Mouse (Mus musculus): ENCODE data around the gene Ebf3. TPM values are rescaled to one million over a fixed set of nuclear protein-coding genes. Genes with fewer than 3 reads are reported as not detected.
A peak's percentile ranks its signal among the peaks of the same experiment; 100 is the strongest.

Gene Ebf3
- polyA plus RNA-seq, 1 experiment from 2014 or later = 7.4 TPM

GRCm38 (mm10) chr7:137300169-137300568 lies 14.1 kb downstream of the Ebf3 start:
- Histone ChIP-seq H3K27me3 (replicated peaks; ENCODE audit: control insufficient read depth, insufficient read depth, low read length) (peaks cover 10% of the 10 kb centered on the region; the same call in 1 of the 2 replicates), H3K4me1 (ENCODE audit: control insufficient read depth, insufficient read depth, low read length) (peaks cover 66% of the 10 kb centered on the region), H3K36me3 (ENCODE audit: control insufficient read depth, insufficient read depth, low read length) (0 out of 2 replicates have a peak, but pooled peaks cover 3% of the 10 kb centered on the region), H3K27ac (replicated peaks; ENCODE audit: low read depth, low read length) (peak overlapping the region; percentile 54; the same call in 1 of the 2 replicates), H3K4me3 (ENCODE audit: low read depth, low read length) (no peak overlapping the region), H3K9me3 (ENCODE audit: control insufficient read depth, low read length) (no peaks in the 10 kb centered on the region), H3K4me2 (ENCODE audit: low read depth, low read length) (peak overlapping the region; percentile 51), H3K9ac (ENCODE audit: low read depth, low read length) (no peak overlapping the region)
- 27% methylated on average over 9 of the region's 11 CpGs for WGBS
- DNase-seq (ENCODE audit: low spot score) (no peak), ATAC-seq (ENCODE audit: low read depth) (no peak)

- peak overlapping the region; percentile 25; the same call in 1 of the 2 replicates for H3K4me2 ChIP-seq (ENCODE audit: low read depth, low read length)
- H3K4me3 ChIP-seq (ENCODE audit: low read depth, low read length) = no peak overlapping the region
- H3K9me3 ChIP-seq (ENCODE audit: control insufficient read depth, low read length) = no peaks in the 10 kb centered on the region
- peaks cover 60% of the 10 kb centered on the region for H3K4me1 ChIP-seq (ENCODE audit: control insufficient read depth, insufficient read depth, low read length)
- no peaks in the 10 kb centered on the region for H3K36me3 ChIP-seq (ENCODE audit: control insufficient read depth, insufficient read depth, low read length)
- H3K9ac ChIP-seq (ENCODE audit: low read depth, low read length) = no peak overlapping the region
- WGBS = 41% methylated on average over 24 of the region's 24 CpGs
- peaks cover 2% of the 10 kb centered on the region; the same call in 1 of the 2 replicates for H3K27me3 ChIP-seq (replicated peaks; ENCODE audit: control insufficient read depth, insufficient read depth, low read length)
- DNase-seq (ENCODE audit: low spot score) (no peak), ATAC-seq (ENCODE audit: low read depth) (no peak)
- no peak overlapping the region for H3K27ac ChIP-seq (replicated peaks; ENCODE audit: low read depth, low read length)
Measured at GRCm38 (mm10) chr7:137297594-137298381, 16.5 kb downstream of the Ebf3 start.

- 42% methylated on average over 7 of the region's 7 CpGs for WGBS
- Histone ChIP-seq H3K4me3 (ENCODE audit: low read depth, low read length) (no peak overlapping the region), H3K9ac (ENCODE audit: low read depth, low read length) (no peak overlapping the region), H3K27me3 (replicated peaks; ENCODE audit: control insufficient read depth, insufficient read depth, low read length) (no peaks in the 10 kb centered on the region; the same call in 1 of the 2 replicates), H3K4me2 (ENCODE audit: low read depth, low read length) (no peak overlapping the region), H3K4me1 (ENCODE audit: control insufficient read depth, insufficient read depth, low read length) (peaks cover 53% of the 10 kb centered on the region), H3K9me3 (ENCODE audit: control insufficient read depth, low read length) (no peaks in the 10 kb centered on the region), H3K36me3 (ENCODE audit: control insufficient read depth, insufficient read depth, low read length) (no peaks in the 10 kb centered on the region), H3K27ac (replicated peaks; ENCODE audit: low read depth, low read length) (no peak overlapping the region)
- ATAC-seq (ENCODE audit: low read depth) (no peak), DNase-seq (ENCODE audit: low spot score) (no peak)
Measured at GRCm38 (mm10) chr7:137297131-137297530, 17.1 kb downstream of the Ebf3 start.

- Histone ChIP-seq H3K4me2 (ENCODE audit: low read depth, low read length) (no peak overlapping the region), H3K4me1 (ENCODE audit: control insufficient read depth, insufficient read depth, low read length) (peaks cover 40% of the 10 kb centered on the region), H3K27me3 (replicated peaks; ENCODE audit: control insufficient read depth, insufficient read depth, low read length) (no peaks in the 10 kb centered on the region; the same call in 1 of the 2 replicates), H3K36me3 (ENCODE audit: control insufficient read depth, insufficient read depth, low read length) (no peaks in the 10 kb centered on the region), H3K9ac (ENCODE audit: low read depth, low read length) (no peak overlapping the region), H3K27ac (replicated peaks; ENCODE audit: low read depth, low read length) (no peak overlapping the region), H3K4me3 (ENCODE audit: low read depth, low read length) (no peak overlapping the region), H3K9me3 (ENCODE audit: control insufficient read depth, low read length) (no peaks in the 10 kb centered on the region)
- 59% methylated on average over 7 of the region's 7 CpGs for WGBS
- no peak for DNase-seq (ENCODE audit: low spot score)
- ATAC-seq (ENCODE audit: low read depth) = no peak
Measured at GRCm38 (mm10) chr7:137295612-137296011, 18.6 kb downstream of the Ebf3 start.

- H3K4me1 ChIP-seq (ENCODE audit: control insufficient read depth, insufficient read depth, low read length) = peaks cover 29% of the 10 kb centered on the region
- DNase-seq (ENCODE audit: low spot score) (peak; percentile 89), ATAC-seq (ENCODE audit: low read depth) (no peak)
- H3K4me2 ChIP-seq (ENCODE audit: low read depth, low read length) = no peak overlapping the region
- no peak overlapping the region for H3K9ac ChIP-seq (ENCODE audit: low read depth, low read length)
- no peak overlapping the region for H3K4me3 ChIP-seq (ENCODE audit: low read depth, low read length)
- no peaks in the 10 kb centered on the region; the same call in 1 of the 2 replicates for H3K27me3 ChIP-seq (replicated peaks; ENCODE audit: control insufficient read depth, insufficient read depth, low read length)
- no peaks in the 10 kb centered on the region for H3K9me3 ChIP-seq (ENCODE audit: control insufficient read depth, low read length)
- 32% methylated on average over 7 of the region's 7 CpGs for WGBS
- no peaks in the 10 kb centered on the region for H3K36me3 ChIP-seq (ENCODE audit: control insufficient read depth, insufficient read depth, low read length)
- no peak overlapping the region; the same call in 1 of the 2 replicates for H3K27ac ChIP-seq (replicated peaks; ENCODE audit: low read depth, low read length)
Measured at GRCm38 (mm10) chr7:137294446-137294845, 19.8 kb downstream of the Ebf3 start.

- ATAC-seq (ENCODE audit: low read depth) = no peak; the same call in 1 of the 2 replicates
- 62% methylated on average over 3 of the region's 3 CpGs for WGBS
- DNase-seq (ENCODE audit: low spot score) = no peak
Measured at GRCm38 (mm10) chr7:137289290-137289957, 24.8 kb downstream of the Ebf3 start.

GRCm38 (mm10) chr7:137278171-137278570 lies 36.1 kb downstream of the Ebf3 start:
- Histone ChIP-seq H3K4me2 (ENCODE audit: low read depth, low read length) (no peak overlapping the region), H3K9me3 (ENCODE audit: control insufficient read depth, low read length) (no peaks in the 10 kb centered on the region), H3K27me3 (replicated peaks; ENCODE audit: control insufficient read depth, insufficient read depth, low read length) (no peaks in the 10 kb centered on the region), H3K27ac (replicated peaks; ENCODE audit: low read depth, low read length) (no peak overlapping the region), H3K4me3 (ENCODE audit: low read depth, low read length) (no peak overlapping the region), H3K4me1 (ENCODE audit: control insufficient read depth, insufficient read depth, low read length) (no peaks in the 10 kb centered on the region), H3K36me3 (ENCODE audit: control insufficient read depth, insufficient read depth, low read length) (no peaks in the 10 kb centered on the region), H3K9ac (ENCODE audit: low read depth, low read length) (no peak overlapping the region)
- 79% methylated on average over 7 of the region's 7 CpGs for WGBS
- no peak for DNase-seq (ENCODE audit: low spot score)
- ATAC-seq (ENCODE audit: low read depth) = no peak

More at GRCm38 (mm10) chr7:137289290-137289957, 24.8 kb downstream of the Ebf3 start:
- H3K27me3 ChIP-seq (replicated peaks; ENCODE audit: control insufficient read depth, insufficient read depth, low read length) = no peaks in the 10 kb centered on the region; the same call in 1 of the 2 replicates
- no peak overlapping the region for H3K4me2 ChIP-seq (ENCODE audit: low read depth, low read length)
- H3K4me3 ChIP-seq (ENCODE audit: low read depth, low read length) = no peak overlapping the region
- no peak overlapping the region for H3K27ac ChIP-seq (replicated peaks; ENCODE audit: low read depth, low read length)
- no peaks in the 10 kb centered on the region for H3K9me3 ChIP-seq (ENCODE audit: control insufficient read depth, low read length)
- no peak overlapping the region for H3K9ac ChIP-seq (ENCODE audit: low read depth, low read length)
- no peaks in the 10 kb centered on the region for H3K36me3 ChIP-seq (ENCODE audit: control insufficient read depth, insufficient read depth, low read length)
- H3K4me1 ChIP-seq (ENCODE audit: control insufficient read depth, insufficient read depth, low read length) = 0 out of 2 replicates have a peak, but pooled peaks cover 4% of the 10 kb centered on the region

GRCm38 (mm10) chr7:137277713-137278112 lies 36.5 kb downstream of the Ebf3 start:
- H3K4me1 ChIP-seq (ENCODE audit: control insufficient read depth, insufficient read depth, low read length) = no peaks in the 10 kb centered on the region
- no peak for ATAC-seq (ENCODE audit: low read depth)
- DNase-seq (ENCODE audit: low spot score) = no peak
- H3K4me2 ChIP-seq (ENCODE audit: low read depth, low read length) = no peak overlapping the region
- H3K9me3 ChIP-seq (ENCODE audit: control insufficient read depth, low read length) = no peaks in the 10 kb centered on the region
- no peak overlapping the region for H3K9ac ChIP-seq (ENCODE audit: low read depth, low read length)
- no peak overlapping the region for H3K4me3 ChIP-seq (ENCODE audit: low read depth, low read length)
- H3K27ac ChIP-seq (replicated peaks; ENCODE audit: low read depth, low read length) = no peak overlapping the region
- no peaks in the 10 kb centered on the region for H3K36me3 ChIP-seq (ENCODE audit: control insufficient read depth, insufficient read depth, low read length)
- no peaks in the 10 kb centered on the region for H3K27me3 ChIP-seq (replicated peaks; ENCODE audit: control insufficient read depth, insufficient read depth, low read length)
- WGBS = 79% methylated on average over 5 of the region's 5 CpGs

Measured in embryonic facial prominence, embryonic 14.5 days (tissue).